Mouse (Mus musculus): ENCODE results near the gene Prpf6. TPM values are rescaled to one million over a fixed set of nuclear protein-coding genes. Genes with fewer than 3 reads are reported as not detected.

Prpf6 gene
- total and polyA plus RNA-seq, 3 experiments: 58.7 to 69.4 TPM; not detected in 1

DNA sequence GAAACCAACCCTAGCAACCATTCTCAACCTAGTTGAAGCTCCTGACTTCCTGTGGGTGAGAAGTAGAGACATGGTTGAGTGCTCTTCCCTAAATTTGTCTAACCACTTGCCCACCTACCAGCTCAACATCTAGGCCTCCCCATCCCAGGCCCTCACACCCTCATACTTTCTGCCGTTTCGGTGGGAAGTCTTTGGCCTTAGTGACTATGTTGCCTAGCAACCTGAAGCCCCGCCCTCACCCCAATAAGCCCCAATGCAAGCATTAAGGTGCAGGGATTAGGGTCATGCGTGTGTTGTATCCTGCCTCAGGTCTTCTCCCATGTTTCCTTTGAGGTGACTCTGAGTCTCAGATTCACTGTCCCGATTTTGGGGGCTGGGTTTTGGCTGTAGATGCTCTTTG lies 106.6 kb downstream of the Prpf6 start, which contains the start of gene Lkaaear1:
Gene Lkaaear1, minus strand, starts transcription at position 202 of the 400 bp plus-strand sequence.
- H3K9ac ChIP-seq (ENCODE audit: control insufficient read depth, low read depth, low read length, poor library complexity, severe bottlenecking): no peak within 1 kb of the TSS
- TF ChIP-seq MEF2A (IDR thresholded peaks at IDR 0.05; ENCODE audit: extremely low read depth, insufficient replicate concordance, low read depth, low read length, poor library complexity, severe bottlenecking) (no peak), EP300 (IDR thresholded peaks at IDR 0.05; ENCODE audit: low read depth in 1 of 2, low read length in 2 of 2) (no peak), GABPA (IDR thresholded peaks at IDR 0.05; ENCODE audit: low read depth, low read length) (no peak), MAX (IDR thresholded peaks at IDR 0.05; ENCODE audit: low read length) (no peak), POLR2AphosphoS5 (IDR thresholded peaks at IDR 0.05; ENCODE audit: borderline replicate concordance, low read depth, low read length) (no peak), NRF1 (IDR thresholded peaks at IDR 0.05; ENCODE audit: insufficient read depth, low read depth, low read length, poor library complexity, severe bottlenecking) (no peak), ZMIZ1 (IDR thresholded peaks at IDR 0.05; ENCODE audit: low read depth, low read length) (no peak), ETS1 (IDR thresholded peaks at IDR 0.05; ENCODE audit: low read depth, low read length) (no peak), KAT2A (conservative IDR thresholded peaks at IDR 0.05; ENCODE audit: low read depth, low read length) (no peak), ELF1 (IDR thresholded peaks at IDR 0.05; ENCODE audit: low read depth, low read length) (no peak), USF1 (IDR thresholded peaks at IDR 0.05; ENCODE audit: low read depth, low read length) (no peak), NELFE (IDR thresholded peaks at IDR 0.05; ENCODE audit: low read depth, low read length) (no peak), POLR2AphosphoS2 (IDR thresholded peaks at IDR 0.05; ENCODE audit: low read length) (no peak)

More for the DNA sequence above, 106.6 kb downstream of the Prpf6 start, which contains the start of gene Lkaaear1:
- Histone ChIP-seq H3K79me2 (ENCODE audit: control insufficient read depth, insufficient read depth, low read length, poor library complexity) (peaks cover 5% of the 10 kb centered on the region; the same call in 1 of the 2 replicates), H3K4me1 (ENCODE audit: control insufficient read depth in 1 of 2, insufficient read depth in 2 of 2, low read length in 2 of 2) (peaks cover 0 to 7% of the 10 kb centered on the region in 2 experiments; a peak in 2 of 4 replicates), H3K27ac (ENCODE audit: control insufficient read depth, low read depth, low read length) (no peak within 1 kb of the TSS), H3K27me3 (ENCODE audit: control insufficient read depth in 1 of 2, insufficient read depth in 2 of 2, low read length in 2 of 2) (no peaks in the 10 kb centered on the region; a peak in 1 of 4 replicates), H3K9me3 (replicated peaks; ENCODE audit: insufficient read depth, low read length) (no peaks in the 10 kb centered on the region), H3K36me3 (ENCODE audit: control insufficient read depth in 1 of 2, insufficient read depth in 2 of 2, low read length in 2 of 2) (no peaks in the 10 kb centered on the region; a peak in 1 of 4 replicates), H3K4me3 (ENCODE audit: control insufficient read depth in 1 of 2, insufficient read depth in 1 of 2, low read depth in 2 of 2, low read length in 2 of 2) (no peak within 1 kb of the TSS)
- DNase-seq (ENCODE audit: low read depth, low spot score): no peak

Other genes with a start within 250 kb of the Prpf6 start
- 22.5 and 30.7 TPM in 2 replicates for gene Zgpat, start 226.9 kb upstream of the Prpf6 start, total RNA-seq (2012; rRNA removed)
- gene Zgpat, start 226.9 kb upstream of the Prpf6 start, polyA plus RNA-seq (2012; ENCODE audit: insufficient read depth in 1 of 2, insufficient read length in 2 of 2, low read depth in 1 of 2, low replicate concordance in 2 of 2, missing spikeins in 1 of 2): 10 to 100 TPM in 1 of 2 experiments, not detected in 1; 28.0 TPM
- 34.4 and 36.8 TPM in 2 replicates for gene Arfrp1, start 226.5 kb upstream of the Prpf6 start, total RNA-seq (2012; rRNA removed)
- 10 to 100 TPM in 1 of 2 experiments, not detected in 1; 68.8 TPM for gene Arfrp1, start 226.5 kb upstream of the Prpf6 start, polyA plus RNA-seq (2012; ENCODE audit: insufficient read depth in 1 of 2, insufficient read length in 2 of 2, low read depth in 1 of 2, low replicate concordance in 2 of 2, missing spikeins in 1 of 2)
- gene Lime1, start 211.8 kb upstream of the Prpf6 start, total RNA-seq (2012; rRNA removed): 13.4 and 18.7 TPM in 2 replicates
- 10 to 100 TPM in 1 of 2 experiments, not detected in 1; 27.4 TPM for gene Lime1, start 211.8 kb upstream of the Prpf6 start, polyA plus RNA-seq (2012; ENCODE audit: insufficient read depth in 1 of 2, insufficient read length in 2 of 2, low read depth in 1 of 2, low replicate concordance in 2 of 2, missing spikeins in 1 of 2)
- gene Zbtb46, start 132.4 kb upstream of the Prpf6 start, total RNA-seq (2012; rRNA removed): 0.10 and 0.23 TPM in 2 replicates
- under 1 TPM in 1 of 2 experiments, not detected in 1; 0.64 TPM for gene Zbtb46, start 132.4 kb upstream of the Prpf6 start, polyA plus RNA-seq (2012; ENCODE audit: insufficient read depth in 1 of 2, insufficient read length in 2 of 2, low read depth in 1 of 2, low replicate concordance in 2 of 2, missing spikeins in 1 of 2)
- not detected in 2 replicates for gene Abhd16b, start 98.7 kb upstream of the Prpf6 start, total RNA-seq (2012; rRNA removed)
- gene Abhd16b, start 98.7 kb upstream of the Prpf6 start, polyA plus RNA-seq (2012; ENCODE audit: insufficient read depth in 1 of 2, insufficient read length in 2 of 2, low read depth in 1 of 2, low replicate concordance in 2 of 2, missing spikeins in 1 of 2): under 1 TPM in 1 of 2 experiments, not detected in 1; 0.08 TPM
- gene Tpd52l2, start 94.7 kb upstream of the Prpf6 start, total RNA-seq (2012; rRNA removed): 88.2 and 99.5 TPM in 2 replicates
- gene Tpd52l2, start 94.7 kb upstream of the Prpf6 start, polyA plus RNA-seq (2012; ENCODE audit: insufficient read depth in 1 of 2, insufficient read length in 2 of 2, low read depth in 1 of 2, low replicate concordance in 2 of 2, missing spikeins in 1 of 2): 100 to 1,000 TPM in 1 of 2 experiments, not detected in 1; 119 TPM
- 50.6 and 51.9 TPM in 2 replicates for gene Dnajc5, start 71.4 kb upstream of the Prpf6 start, total RNA-seq (2012; rRNA removed)
- gene Dnajc5, start 71.4 kb upstream of the Prpf6 start, polyA plus RNA-seq (2012; ENCODE audit: insufficient read depth in 1 of 2, insufficient read length in 2 of 2, low read depth in 1 of 2, low replicate concordance in 2 of 2, missing spikeins in 1 of 2): 100 to 1,000 TPM in 1 of 2 experiments, 10 to 100 TPM in 1; 57.9 to 338 TPM
- gene Uckl1, start 7.0 kb upstream of the Prpf6 start, total RNA-seq (2012; rRNA removed): 15.2 and 15.6 TPM in 2 replicates
- 10 to 100 TPM in 1 of 2 experiments, not detected in 1; 24.6 TPM for gene Uckl1, start 7.0 kb upstream of the Prpf6 start, polyA plus RNA-seq (2012; ENCODE audit: insufficient read depth in 1 of 2, insufficient read length in 2 of 2, low read depth in 1 of 2, low replicate concordance in 2 of 2, missing spikeins in 1 of 2)
- 13.4 and 15.5 TPM in 2 replicates for gene Zfp512b, start 935 bp downstream of the Prpf6 start, total RNA-seq (2012; rRNA removed)
- 10 to 100 TPM in 1 of 2 experiments, not detected in 1; 37.6 TPM for gene Zfp512b, start 935 bp downstream of the Prpf6 start, polyA plus RNA-seq (2012; ENCODE audit: insufficient read depth in 1 of 2, insufficient read length in 2 of 2, low read depth in 1 of 2, low replicate concordance in 2 of 2, missing spikeins in 1 of 2)
- gene Samd10, start 7.3 kb downstream of the Prpf6 start, total RNA-seq (2012; rRNA removed): 0.56 and 0.89 TPM in 2 replicates
- 1 to 10 TPM in 1 of 2 experiments, not detected in 1; 4.6 TPM for gene Samd10, start 7.3 kb downstream of the Prpf6 start, polyA plus RNA-seq (2012; ENCODE audit: insufficient read depth in 1 of 2, insufficient read length in 2 of 2, low read depth in 1 of 2, low replicate concordance in 2 of 2, missing spikeins in 1 of 2)
- not detected in 2 replicates for gene Gm29797, start 65.2 kb downstream of the Prpf6 start, total RNA-seq (2012; rRNA removed)
- gene Gm29797, start 65.2 kb downstream of the Prpf6 start, polyA plus RNA-seq (2012; ENCODE audit: insufficient read depth in 1 of 2, insufficient read length in 2 of 2, low read depth in 1 of 2, low replicate concordance in 2 of 2, missing spikeins in 1 of 2): not detected
- gene Sox18, start 79.8 kb downstream of the Prpf6 start, total RNA-seq (2012; rRNA removed): not detected in 2 replicates
- under 1 TPM in 1 of 2 experiments, not detected in 1; 0.04 TPM for gene Sox18, start 79.8 kb downstream of the Prpf6 start, polyA plus RNA-seq (2012; ENCODE audit: insufficient read depth in 1 of 2, insufficient read length in 2 of 2, low read depth in 1 of 2, low replicate concordance in 2 of 2, missing spikeins in 1 of 2)
- gene Tcea2, start 88.4 kb downstream of the Prpf6 start, total RNA-seq (2012; rRNA removed): 6.7 and 7.3 TPM in 2 replicates
- gene Tcea2, start 88.4 kb downstream of the Prpf6 start, polyA plus RNA-seq (2012; ENCODE audit: insufficient read depth in 1 of 2, insufficient read length in 2 of 2, low read depth in 1 of 2, low replicate concordance in 2 of 2, missing spikeins in 1 of 2): 10 to 100 TPM in 1 of 2 experiments, not detected in 1; 17.0 TPM
- 45.5 and 46.2 TPM in 2 replicates for gene Rgs19, start 102.1 kb downstream of the Prpf6 start, total RNA-seq (2012; rRNA removed)
- gene Rgs19, start 102.1 kb downstream of the Prpf6 start, polyA plus RNA-seq (2012; ENCODE audit: insufficient read depth in 1 of 2, insufficient read length in 2 of 2, low read depth in 1 of 2, low replicate concordance in 2 of 2, missing spikeins in 1 of 2): 100 to 1,000 TPM in 1 of 2 experiments, not detected in 1; 157 TPM
- gene Lkaaear1, start 106.6 kb downstream of the Prpf6 start, total RNA-seq (2012; rRNA removed): not detected in 2 replicates
- not detected for gene Lkaaear1, start 106.6 kb downstream of the Prpf6 start, polyA plus RNA-seq (2012; ENCODE audit: insufficient read depth in 1 of 2, insufficient read length in 2 of 2, low read depth in 1 of 2, low replicate concordance in 2 of 2, missing spikeins in 1 of 2)
- 0.04 TPM in 1 of 2 replicates, not detected in the other for gene Oprl1, start 123.1 kb downstream of the Prpf6 start, total RNA-seq (2012; rRNA removed)
- under 1 TPM in 1 of 2 experiments, not detected in 1; 0.25 TPM for gene Oprl1, start 123.1 kb downstream of the Prpf6 start, polyA plus RNA-seq (2012; ENCODE audit: insufficient read depth in 1 of 2, insufficient read length in 2 of 2, low read depth in 1 of 2, low replicate concordance in 2 of 2, missing spikeins in 1 of 2)
- not detected in 2 replicates for gene Myt1, start 171.5 kb downstream of the Prpf6 start, total RNA-seq (2012; rRNA removed)
- gene Myt1, start 171.5 kb downstream of the Prpf6 start, polyA plus RNA-seq (2012; ENCODE audit: insufficient read depth in 1 of 2, insufficient read length in 2 of 2, low read depth in 1 of 2, low replicate concordance in 2 of 2, missing spikeins in 1 of 2): not detected
- gene Pcmtd2, start 246.0 kb downstream of the Prpf6 start, total RNA-seq (2012; rRNA removed): 9.9 and 10.3 TPM in 2 replicates
- gene Pcmtd2, start 246.0 kb downstream of the Prpf6 start, polyA plus RNA-seq (2012; ENCODE audit: insufficient read depth in 1 of 2, insufficient read length in 2 of 2, low read depth in 1 of 2, low replicate concordance in 2 of 2, missing spikeins in 1 of 2): 10 to 100 TPM in 1 of 2 experiments, not detected in 1; 13.6 TPM